Mouse (Mus musculus) monocyte, adult 2 months (primary cell): ENCODE measurements around the gene Adgrd1.

Source experiments
- DNase-seq, 2 experiments: peaks; one replicate each; pipeline ENCODE4 v3.0.0; 2022; ENCODE audit warnings: low spot score in 2 of 2, low read depth in 1 of 2

Gene Adgrd1

GRCm38 (mm10) chr5:129148485-129148884, 51.9 kb downstream of the Adgrd1 start:
- no peak for DNase-seq

- DNase-seq = no peak
These were observed 58.7 kb downstream of the Adgrd1 start for GRCm38 (mm10) chr5:129155023-129155901.

- DNase-seq = no peak
These were observed 59.4 kb downstream of the Adgrd1 start for GRCm38 (mm10) chr5:129155902-129156311.

GRCm38 (mm10) chr5:129161372-129162051, 65.0 kb downstream of the Adgrd1 start:
- DNase-seq = no peak

- DNase-seq = no peak
These were observed 66.9 kb downstream of the Adgrd1 start for GRCm38 (mm10) chr5:129163416-129163815.

- no peak for DNase-seq
These were observed 67.5 kb downstream of the Adgrd1 start for GRCm38 (mm10) chr5:129164091-129164490.

- no peak for DNase-seq
These were observed 68.5 kb downstream of the Adgrd1 start for GRCm38 (mm10) chr5:129164911-129165584.

GRCm38 (mm10) chr5:129165595-129165994, 69.0 kb downstream of the Adgrd1 start:
- DNase-seq = no peak

GRCm38 (mm10) chr5:129169090-129169489, 72.5 kb downstream of the Adgrd1 start:
- no peak for DNase-seq

- DNase-seq = no peak
These were observed 73.0 kb downstream of the Adgrd1 start for GRCm38 (mm10) chr5:129169567-129169966.

GRCm38 (mm10) chr5:129172533-129172932, 76.0 kb downstream of the Adgrd1 start:
- DNase-seq = no peak

GRCm38 (mm10) chr5:129175925-129176324, 79.4 kb downstream of the Adgrd1 start:
- no peak for DNase-seq

GRCm38 (mm10) chr5:129177697-129178511, 81.4 kb downstream of the Adgrd1 start:
- DNase-seq = peak; percentile 11 to 34

GRCm38 (mm10) chr5:129179356-129179755, 82.8 kb downstream of the Adgrd1 start:
- DNase-seq = no peak

- no peak for DNase-seq
These were observed 83.6 kb downstream of the Adgrd1 start for GRCm38 (mm10) chr5:129179995-129180714.

- no peak for DNase-seq
These were observed 84.2 kb downstream of the Adgrd1 start for GRCm38 (mm10) chr5:129180715-129181228.

GRCm38 (mm10) chr5:129181450-129181849, 84.9 kb downstream of the Adgrd1 start:
- no peak for DNase-seq

- DNase-seq = no peak
These were observed 86.0 kb downstream of the Adgrd1 start for GRCm38 (mm10) chr5:129182554-129182953.

- no peak for DNase-seq
These were observed 89.7 kb downstream of the Adgrd1 start for GRCm38 (mm10) chr5:129186260-129186659.

- no peak for DNase-seq
These were observed 90.4 kb downstream of the Adgrd1 start for GRCm38 (mm10) chr5:129186926-129187325.
